Mouse (Mus musculus) cerebellum, adult 9-11 months (tissue): Measurements from ENCODE around the gene Ppp1r35.

Source experiments
- DNase-seq: peaks from one replicate; pipeline ENCODE4 v3.0.0; 2022

Ppp1r35 gene

GRCm38 (mm10) chr5:137783901-137784540 lies 5.4 kb downstream of the Ppp1r35 start:
- peak; percentile 28 for DNase-seq

DNA sequence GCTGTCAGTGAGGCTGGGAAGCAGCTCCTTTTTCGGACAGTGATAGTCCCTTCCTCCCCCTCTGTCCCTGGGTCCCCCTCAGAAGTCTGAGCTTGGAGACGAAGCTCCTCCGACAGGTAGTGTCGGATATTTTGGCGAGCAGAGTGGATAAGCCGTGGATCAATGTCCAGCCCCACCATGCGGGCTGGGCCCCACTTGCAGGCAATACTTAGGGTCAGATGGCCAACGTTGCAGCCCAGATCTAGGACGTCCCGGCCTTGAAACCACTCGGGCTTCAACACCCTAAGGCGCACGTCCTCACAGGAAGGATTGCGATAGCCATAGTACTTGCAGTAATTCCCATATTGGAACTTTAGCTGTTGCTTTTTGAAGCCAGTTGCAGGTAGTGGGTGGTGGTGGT lies 5.9 kb downstream of the Ppp1r35 start:
- DNase-seq = peak; percentile 65

DNA sequence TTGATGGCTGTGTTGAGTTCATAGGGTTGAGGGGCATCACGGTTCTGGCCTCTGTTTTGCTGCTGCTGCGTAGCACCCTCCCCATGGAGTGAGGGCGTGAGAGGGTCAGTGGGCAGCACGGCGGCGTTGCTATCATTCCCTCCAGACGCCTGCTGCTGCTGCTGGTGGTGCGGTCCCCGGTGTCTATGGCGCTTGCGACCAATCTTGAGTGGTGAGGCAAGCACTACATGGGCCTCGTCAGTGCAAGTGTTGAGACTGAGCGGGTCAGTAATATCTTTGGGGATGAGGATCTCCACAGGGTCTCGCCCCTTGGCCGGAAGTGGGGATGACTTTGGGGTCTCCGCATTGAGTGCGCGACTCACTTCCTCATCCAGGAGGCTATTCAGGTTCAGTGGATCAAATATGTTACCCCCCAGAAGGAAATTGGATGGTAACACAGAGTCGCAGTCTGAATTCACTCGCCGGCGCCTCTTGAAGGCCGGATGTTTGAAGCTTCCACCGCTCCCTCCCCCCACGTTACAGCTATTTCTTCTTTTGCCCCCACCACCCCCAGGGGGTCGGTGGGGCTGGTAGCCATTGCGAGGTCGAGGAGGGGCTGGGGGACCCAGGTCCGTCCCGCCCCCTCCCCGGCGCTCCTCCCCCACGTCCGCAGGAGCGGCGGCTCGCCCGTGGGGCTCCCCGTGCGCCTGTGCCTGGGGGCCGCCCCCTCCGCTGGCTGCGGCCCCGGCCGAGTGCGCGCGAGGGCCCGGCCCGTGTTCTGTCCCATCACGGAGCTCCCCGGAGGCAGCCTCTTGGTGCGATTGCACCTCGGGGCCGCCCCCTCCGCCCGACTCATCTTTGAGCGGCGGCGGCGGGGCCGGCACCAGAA lies 6.7 kb downstream of the Ppp1r35 start:
- no peak for DNase-seq

DNA sequence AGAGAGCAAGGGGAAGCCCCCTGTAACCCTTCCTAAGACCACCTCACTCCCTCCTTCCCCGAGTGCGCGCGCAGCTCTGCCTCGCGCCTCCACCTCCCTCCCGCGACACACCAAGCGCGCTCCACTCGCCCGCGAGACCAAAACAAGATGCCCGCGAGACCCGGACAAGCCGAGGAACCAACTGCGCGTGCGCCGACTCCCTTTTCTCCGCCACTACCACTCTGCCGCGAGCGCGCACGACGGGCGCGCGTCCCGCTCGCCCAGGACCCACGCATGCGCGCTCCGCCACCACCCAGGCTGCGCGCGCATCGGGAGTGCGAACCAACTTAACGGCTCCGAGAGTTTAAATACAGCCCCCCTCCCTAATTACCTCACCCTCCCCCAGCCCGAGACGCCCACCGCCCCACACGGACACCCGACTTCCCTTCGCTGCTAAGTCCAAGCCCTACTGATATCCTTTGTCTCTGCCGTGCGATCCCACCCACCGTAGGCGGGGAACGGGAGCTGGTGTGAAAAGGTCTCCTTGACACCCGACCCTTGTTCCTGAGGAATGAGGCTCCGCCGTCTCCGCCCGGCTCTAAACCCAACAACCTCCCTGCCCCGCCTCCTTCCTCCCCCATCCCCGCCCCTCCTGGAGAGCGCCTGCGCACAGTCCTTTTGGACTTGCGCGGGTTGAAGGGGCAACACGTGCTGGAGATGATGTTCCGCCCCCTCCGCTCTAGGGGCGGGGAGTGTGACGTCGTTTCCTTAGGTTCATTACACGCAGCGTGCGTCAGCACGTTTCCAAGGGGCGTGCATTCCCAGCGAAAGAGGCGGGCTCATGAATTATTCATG lies 7.7 kb downstream of the Ppp1r35 start:
- peak; percentile 99 for DNase-seq

DNA sequence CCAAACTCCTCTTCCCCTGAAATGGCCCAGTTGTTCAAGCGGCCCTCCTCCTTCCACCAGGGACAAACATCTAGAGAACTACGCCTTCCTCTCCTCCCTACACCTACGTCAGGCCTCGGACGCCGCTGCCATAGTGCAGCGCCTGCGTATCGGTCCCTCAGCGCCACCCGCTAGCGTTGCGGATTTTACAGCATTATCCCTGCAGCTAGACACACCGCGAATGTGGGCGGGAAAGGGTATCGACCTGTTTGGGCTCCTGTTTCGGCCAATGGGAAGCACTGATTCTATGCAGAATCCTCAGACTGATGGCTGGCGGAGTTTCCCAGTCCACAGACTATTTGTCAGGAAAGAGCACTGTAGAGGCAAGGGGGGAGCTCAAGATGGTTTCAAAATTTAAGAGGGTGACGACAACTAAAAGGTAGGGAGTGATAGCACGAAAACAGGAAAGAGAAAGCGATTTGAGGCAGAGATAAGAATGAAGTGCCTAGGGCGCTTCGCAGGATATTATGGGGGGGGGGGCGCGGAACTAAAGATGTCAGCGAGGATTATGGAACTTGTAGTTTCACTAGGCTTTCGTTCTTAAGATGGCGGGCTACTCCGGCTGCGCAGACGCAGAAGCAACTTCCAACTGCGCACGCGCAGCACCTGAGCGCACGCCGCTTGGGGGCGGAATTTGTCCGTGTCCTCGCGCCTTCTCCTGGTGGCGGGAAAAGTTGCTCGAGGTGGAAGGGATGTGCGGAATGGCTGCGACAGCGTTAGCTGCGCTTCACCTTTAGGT lies 8.7 kb downstream of the Ppp1r35 start, which contains the start of the genes Mepce and Zcwpw1:
Gene Mepce, minus strand, starts transcription at position 505 of the 778 bp plus-strand sequence.
Gene Zcwpw1, plus strand, starts transcription at position 648 of the 778 bp plus-strand sequence.
- peak; percentile 97 for DNase-seq

GRCm38 (mm10) chr5:137788171-137788570 lies 9.5 kb downstream of the Ppp1r35 start:
- DNase-seq = peak; percentile 84

DNA sequence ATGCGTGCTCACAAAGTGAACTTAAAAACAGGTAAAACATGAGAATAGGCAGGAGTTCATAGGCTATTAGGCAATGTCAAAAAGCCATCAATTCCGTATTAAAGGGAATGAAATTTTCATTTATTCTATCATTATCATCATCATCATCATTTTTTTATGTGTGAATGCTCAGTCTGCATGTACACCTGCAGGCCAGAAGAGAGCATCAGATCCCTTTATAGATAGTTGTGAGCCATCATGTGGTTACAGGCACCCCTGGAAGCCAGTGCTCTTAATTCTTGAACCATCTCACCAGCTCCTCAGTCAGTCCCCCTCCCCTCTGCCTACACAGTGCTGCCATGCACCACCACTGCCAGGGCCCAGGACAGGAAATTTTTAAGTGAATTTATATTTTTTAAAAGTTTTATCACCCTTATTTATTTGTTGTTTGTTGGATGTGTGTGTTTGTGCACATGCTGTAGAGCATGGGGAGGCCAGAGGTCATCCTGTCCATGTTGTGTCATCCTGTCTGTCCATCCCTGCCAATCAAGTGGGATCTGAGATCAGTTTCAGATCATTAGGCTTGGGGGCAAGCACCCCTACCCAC lies 10.4 kb downstream of the Ppp1r35 start:
- DNase-seq = peak; percentile 50

- no peak for DNase-seq
These were observed 12.9 kb downstream of the Ppp1r35 start for GRCm38 (mm10) chr5:137791553-137791952.

- DNase-seq = no peak
These were observed 18.0 kb downstream of the Ppp1r35 start for GRCm38 (mm10) chr5:137796606-137797005.

DNA sequence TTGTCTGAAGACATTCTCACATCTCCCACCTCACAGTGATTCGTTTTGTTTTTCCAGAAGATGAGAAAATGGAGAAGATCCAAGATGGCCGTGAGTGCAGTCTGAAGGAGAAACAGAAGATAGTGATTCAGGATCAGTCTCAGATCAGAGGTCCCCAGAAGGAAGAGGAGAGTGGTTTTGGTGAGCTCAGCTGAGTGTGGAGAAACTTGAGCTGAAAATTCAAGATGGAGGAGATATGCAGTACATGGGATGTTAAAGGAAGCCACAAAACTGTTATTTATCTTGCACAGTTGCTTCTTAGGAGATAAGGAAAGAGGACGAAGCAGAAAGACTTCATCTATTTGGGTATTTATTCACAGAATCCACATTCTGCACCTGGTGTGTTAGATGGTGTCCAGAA lies 22.3 kb downstream of the Ppp1r35 start:
- DNase-seq = no peak

DNA sequence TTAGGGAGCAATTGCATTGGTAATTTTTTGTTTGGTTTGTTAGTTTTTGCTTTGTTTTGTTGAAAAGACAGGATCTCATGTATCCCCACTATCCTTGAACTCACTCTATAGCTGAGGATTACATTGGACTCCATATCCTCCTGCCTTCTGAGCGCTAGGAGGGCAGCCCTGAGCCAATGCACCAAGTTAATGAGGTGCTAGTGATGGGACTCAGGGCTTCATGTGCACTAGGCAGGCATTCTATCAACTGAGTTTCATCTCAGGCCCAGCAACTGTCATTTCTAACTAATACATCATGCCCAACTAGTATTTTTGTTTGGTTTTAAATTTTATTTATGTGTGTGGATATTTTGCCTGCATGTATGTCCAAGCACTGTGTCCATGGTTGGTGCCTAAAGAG lies 27.5 kb downstream of the Ppp1r35 start:
- no peak for DNase-seq

- no peak for DNase-seq
These were observed 29.7 kb downstream of the Ppp1r35 start for GRCm38 (mm10) chr5:137808316-137808715.

DNA sequence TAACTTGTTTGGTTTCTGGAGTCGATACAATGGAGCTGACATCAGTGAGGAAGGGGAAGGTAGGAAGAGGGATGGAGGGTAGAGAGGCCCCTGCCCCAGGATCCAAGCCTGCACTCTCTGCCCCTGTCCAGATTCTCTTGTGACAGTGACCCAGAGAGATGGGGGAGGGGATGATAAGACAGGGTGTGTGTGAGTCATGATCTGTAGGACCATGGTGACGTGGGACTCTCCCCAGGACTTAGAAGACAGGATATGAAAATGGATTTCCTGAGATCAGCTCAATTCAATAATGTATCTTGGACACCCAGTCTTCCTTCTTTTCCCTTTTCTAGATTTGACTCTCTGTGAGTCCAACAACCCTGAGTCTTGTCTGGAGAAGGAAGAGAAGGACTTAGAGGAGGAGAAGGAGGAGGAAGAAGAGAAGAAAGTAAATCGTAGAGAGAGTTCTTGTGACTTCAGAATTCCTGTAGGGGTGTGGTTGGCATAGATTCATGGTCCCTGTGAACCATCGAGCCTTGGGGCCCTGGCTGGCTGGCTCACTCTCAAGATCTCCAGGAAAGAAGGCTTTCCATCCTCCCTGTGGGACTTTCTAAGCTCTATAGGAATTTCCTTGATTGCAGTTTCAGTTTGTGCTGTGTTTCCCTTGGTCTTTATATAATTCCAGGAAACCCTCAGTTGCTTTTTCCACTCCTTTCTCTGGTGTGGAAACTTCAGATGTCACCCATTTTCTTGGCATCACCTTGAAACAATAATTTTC lies 39.0 kb downstream of the Ppp1r35 start:
- no peak for DNase-seq

DNA sequence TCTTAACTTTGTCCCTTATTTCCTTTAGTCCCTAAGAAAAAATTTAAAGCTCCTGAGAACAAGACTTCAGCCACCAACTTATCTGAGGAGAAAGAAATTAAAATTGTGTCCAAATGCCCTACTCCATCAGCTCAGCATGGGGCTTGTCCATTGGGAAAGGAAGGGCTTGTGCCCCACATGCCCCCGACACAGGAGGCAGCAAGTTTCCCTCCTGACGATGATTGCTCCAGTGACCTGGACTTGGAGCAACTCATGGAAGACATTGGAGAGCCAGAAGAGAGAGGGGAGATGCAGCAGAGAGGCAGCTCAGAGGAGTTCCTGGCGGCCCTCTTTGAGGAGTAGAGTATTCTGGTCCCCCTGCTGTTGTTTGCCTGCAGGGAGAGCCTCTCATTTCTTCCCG lies 43.5 kb downstream of the Ppp1r35 start:
- DNase-seq = no peak

GRCm38 (mm10) chr5:137822602-137823001 lies 44.0 kb downstream of the Ppp1r35 start:
- DNase-seq = peak; percentile 29

GRCm38 (mm10) chr5:137823455-137824045 lies 44.9 kb downstream of the Ppp1r35 start:
- no peak for DNase-seq

DNA sequence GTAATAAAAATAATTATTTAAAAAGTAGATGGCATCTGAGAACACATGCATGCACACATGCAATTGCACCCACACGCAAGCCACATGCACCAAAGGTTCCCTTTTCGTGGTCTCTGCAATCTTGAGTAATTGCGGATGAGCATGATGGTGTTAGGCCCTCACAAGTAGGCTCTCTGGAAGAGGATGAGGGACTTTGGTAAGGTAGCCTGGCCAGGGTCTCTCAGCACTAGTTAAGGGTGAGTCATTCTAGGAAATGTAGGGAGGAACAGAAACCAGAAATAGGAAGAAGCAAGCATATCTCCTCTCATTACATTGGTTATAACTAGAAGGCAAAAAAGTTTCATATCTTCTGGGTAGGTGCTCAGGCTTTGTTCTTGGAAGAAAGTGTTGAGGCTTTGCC lies 46.4 kb downstream of the Ppp1r35 start:
- DNase-seq = no peak

- no peak for DNase-seq
These were observed 47.3 kb downstream of the Ppp1r35 start for GRCm38 (mm10) chr5:137825971-137826370.

DNA sequence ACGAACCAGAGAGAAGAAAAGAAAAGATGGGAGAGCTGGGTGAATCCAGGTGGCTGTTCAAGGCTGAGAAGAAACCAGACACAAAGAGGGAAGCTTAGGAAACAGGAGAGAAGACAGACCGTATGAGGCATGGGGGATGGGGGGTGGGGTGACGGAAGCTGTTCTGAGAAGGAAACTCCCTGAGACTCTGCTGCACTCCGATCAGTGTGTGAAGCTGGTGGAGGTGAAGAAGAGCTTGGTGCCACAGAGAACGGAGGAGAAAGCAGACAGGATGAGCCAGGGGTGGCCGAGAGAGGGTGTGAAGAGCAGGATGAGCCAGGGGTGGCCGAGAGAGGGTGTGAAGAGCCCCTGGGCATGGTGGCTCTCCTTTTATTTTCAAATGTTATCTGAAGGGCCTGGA lies 47.8 kb downstream of the Ppp1r35 start:
- no peak for DNase-seq

GRCm38 (mm10) chr5:137828694-137829093 lies 50.0 kb downstream of the Ppp1r35 start:
- DNase-seq = no peak
